Mouse (Mus musculus): Measurements from ENCODE around the gene Usp49. TPM values are rescaled to one million over a fixed set of nuclear protein-coding genes. Genes with fewer than 3 reads are reported as not detected.
"Not testable (repeated sequence)": the region's sequence is repeated elsewhere in the genome, so short reads cannot be mapped to it uniquely, and the experiment has no call there.

Usp49 gene
- polyA plus RNA-seq, 1 experiment from 2014 or later = 4.0 TPM

DNA sequence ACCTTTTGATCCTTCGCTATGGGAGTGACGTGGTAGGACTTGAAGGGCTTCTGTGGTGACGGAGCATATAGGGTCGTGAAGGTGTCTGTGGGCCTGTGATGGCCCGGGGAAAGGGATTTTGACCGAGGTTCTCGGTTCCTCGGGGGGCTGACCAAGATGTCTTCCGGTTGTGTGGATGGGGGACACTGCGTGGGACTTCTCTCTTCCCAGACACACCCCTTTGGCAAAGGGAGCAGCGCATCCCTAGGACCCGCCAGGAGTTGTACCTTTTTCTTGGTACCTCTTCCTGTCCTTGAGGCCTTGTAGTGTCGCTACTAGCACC, 18.9 kb upstream of the Usp49 start:
- Histone ChIP-seq H3K4me2 (peak overlapping the region; percentile 77), H3K27ac (peak overlapping the region; percentile 81), H3K4me3 (peak overlapping the region; percentile 82), H3K9ac (peak overlapping the region; percentile 65), H3K36me3 (peaks cover 48% of the 10 kb centered on the region), H3K4me1 (peaks cover 24% of the 10 kb centered on the region), H3K27me3 (no peaks in the 10 kb centered on the region), H3K9me3 (no peaks in the 10 kb centered on the region)
- 0 out of 2 replicates have a peak, but pooled peaks have one; percentile 0 for ATAC-seq (ENCODE audit: insufficient number of reproducible peaks, low FRiP score, low TSS enrichment, low read depth)
- WGBS = under 1% methylated on average over 13 of the region's 13 CpGs

- H3K9ac ChIP-seq = no peak overlapping the region
- no peak overlapping the region for H3K4me3 ChIP-seq
- no peaks in the 10 kb centered on the region for H3K9me3 ChIP-seq
- peaks cover 24% of the 10 kb centered on the region for H3K4me1 ChIP-seq
- no peaks in the 10 kb centered on the region for H3K27me3 ChIP-seq
- no peak overlapping the region for H3K4me2 ChIP-seq
- H3K36me3 ChIP-seq = peaks cover 49% of the 10 kb centered on the region
- 86% methylated on average over 1 of the region's 1 CpGs for WGBS
- ATAC-seq (ENCODE audit: insufficient number of reproducible peaks, low FRiP score, low TSS enrichment, low read depth) = no peak
- no peak overlapping the region for H3K27ac ChIP-seq
Measured at GRCm38 (mm10) chr17:47614018-47614417, 16.5 kb upstream of the Usp49 start.

GRCm38 (mm10) chr17:47616119-47616518, 14.4 kb upstream of the Usp49 start:
- H3K4me3 ChIP-seq = no peak overlapping the region
- no peaks in the 10 kb centered on the region for H3K9me3 ChIP-seq
- ATAC-seq (ENCODE audit: insufficient number of reproducible peaks, low FRiP score, low TSS enrichment, low read depth) = no peak
- peaks cover 12% of the 10 kb centered on the region for H3K4me1 ChIP-seq
- WGBS = 92% methylated on average over 8 of the region's 8 CpGs
- no peak overlapping the region for H3K27ac ChIP-seq
- H3K9ac ChIP-seq = no peak overlapping the region
- H3K36me3 ChIP-seq = peaks cover 61% of the 10 kb centered on the region
- no peaks in the 10 kb centered on the region for H3K27me3 ChIP-seq
- no peak overlapping the region for H3K4me2 ChIP-seq

DNA sequence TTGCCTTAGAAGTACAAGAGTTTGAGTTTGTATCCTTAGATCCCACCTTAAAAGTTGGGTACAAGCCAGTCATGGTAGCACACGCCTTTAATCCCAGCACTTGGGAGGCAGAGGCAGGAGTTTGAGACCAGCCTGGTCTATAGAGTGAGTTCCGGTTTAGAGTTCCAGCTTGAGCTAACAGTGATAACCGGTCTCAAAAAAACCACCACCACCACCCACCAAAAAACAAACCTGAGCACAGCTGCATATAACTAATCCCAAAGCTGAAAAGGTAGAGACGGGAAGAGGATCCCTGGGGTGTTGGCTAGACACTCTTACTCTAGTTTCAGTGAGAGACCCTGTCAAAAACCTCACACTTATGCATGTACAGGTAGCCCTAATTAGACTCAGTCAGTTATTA, 13.8 kb upstream of the Usp49 start:
- WGBS = 86% methylated on average over 4 of the region's 4 CpGs
- no peaks in the 10 kb centered on the region for H3K27me3 ChIP-seq
- H3K9ac ChIP-seq = no peak overlapping the region
- no peak overlapping the region for H3K4me3 ChIP-seq
- no peak overlapping the region for H3K4me2 ChIP-seq
- peaks cover 66% of the 10 kb centered on the region for H3K36me3 ChIP-seq
- ATAC-seq (ENCODE audit: insufficient number of reproducible peaks, low FRiP score, low TSS enrichment, low read depth) = no peak
- no peaks in the 10 kb centered on the region for H3K9me3 ChIP-seq
- no peak overlapping the region for H3K27ac ChIP-seq
- peaks cover 12% of the 10 kb centered on the region for H3K4me1 ChIP-seq

- 94% methylated on average over 9 of the region's 9 CpGs for WGBS
- Histone ChIP-seq H3K9ac (no peak overlapping the region), H3K27ac (no peak overlapping the region), H3K27me3 (no peaks in the 10 kb centered on the region), H3K4me1 (peaks cover 3% of the 10 kb centered on the region), H3K4me3 (no peak overlapping the region), H3K9me3 (no peaks in the 10 kb centered on the region), H3K36me3 (peaks cover 77% of the 10 kb centered on the region), H3K4me2 (no peak overlapping the region)
- no peak for ATAC-seq (ENCODE audit: insufficient number of reproducible peaks, low FRiP score, low TSS enrichment, low read depth)
Measured at GRCm38 (mm10) chr17:47617605-47618307, 12.7 kb upstream of the Usp49 start.

GRCm38 (mm10) chr17:47618556-47619311, 11.8 kb upstream of the Usp49 start:
- H3K9me3 ChIP-seq = no peaks in the 10 kb centered on the region
- no peak for ATAC-seq (ENCODE audit: insufficient number of reproducible peaks, low FRiP score, low TSS enrichment, low read depth)
- H3K4me1 ChIP-seq = no peaks in the 10 kb centered on the region
- no peak overlapping the region for H3K27ac ChIP-seq
- 92% methylated on average over 13 of the region's 13 CpGs for WGBS
- H3K36me3 ChIP-seq = peaks cover 82% of the 10 kb centered on the region
- H3K9ac ChIP-seq = no peak overlapping the region
- no peak overlapping the region for H3K4me3 ChIP-seq
- H3K27me3 ChIP-seq = no peaks in the 10 kb centered on the region
- no peak overlapping the region for H3K4me2 ChIP-seq

- ATAC-seq (ENCODE audit: insufficient number of reproducible peaks, low FRiP score, low TSS enrichment, low read depth) = peak; percentile 61; the same call in 1 of the 2 replicates
- Histone ChIP-seq H3K9me3 (no peaks in the 10 kb centered on the region), H3K27ac (no peak overlapping the region), H3K9ac (no peak overlapping the region), H3K4me1 (peaks cover under 1% of the 10 kb centered on the region; the same call in 1 of the 2 replicates), H3K4me2 (no peak overlapping the region), H3K4me3 (no peak overlapping the region), H3K36me3 (peaks cover 67% of the 10 kb centered on the region), H3K27me3 (no peaks in the 10 kb centered on the region)
- 85% methylated on average over 14 of the region's 14 CpGs for WGBS
Measured at GRCm38 (mm10) chr17:47622912-47623554, 7.5 kb upstream of the Usp49 start.

DNA sequence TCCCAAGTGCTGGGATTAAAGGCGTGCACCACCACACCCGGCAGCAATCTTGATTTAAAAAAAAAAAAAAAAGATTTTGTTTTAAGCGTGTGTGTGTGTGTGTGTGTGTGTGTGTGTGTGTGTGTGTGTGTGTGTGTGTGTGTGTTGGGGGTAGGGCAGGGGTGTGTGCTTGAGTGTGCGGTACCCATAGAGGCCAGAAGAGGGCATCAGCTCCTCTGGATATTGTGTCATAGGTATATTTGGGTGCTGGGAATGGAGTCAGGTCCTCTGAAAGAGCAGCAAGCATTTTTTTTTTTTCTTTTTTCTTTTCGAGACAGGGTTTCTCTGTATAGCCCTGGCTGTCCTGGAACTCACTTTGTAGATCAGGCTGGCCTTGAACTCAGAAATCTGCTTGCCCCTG, 5.9 kb upstream of the Usp49 start:
- H3K36me3 ChIP-seq = peaks cover 58% of the 10 kb centered on the region
- not testable (repeated sequence) for H3K4me1 ChIP-seq; ATAC-seq (ENCODE audit: insufficient number of reproducible peaks, low FRiP score, low TSS enrichment, low read depth); H3K27ac ChIP-seq; H3K27me3 ChIP-seq; H3K4me3 ChIP-seq; H3K4me2 ChIP-seq; H3K9me3 ChIP-seq; H3K9ac ChIP-seq
- WGBS = 93% methylated on average over 5 of the region's 5 CpGs

GRCm38 (mm10) chr17:47625088-47625487, 5.4 kb upstream of the Usp49 start:
- H3K4me1 ChIP-seq = peaks cover 9% of the 10 kb centered on the region
- ATAC-seq (ENCODE audit: insufficient number of reproducible peaks, low FRiP score, low TSS enrichment, low read depth) = no peak
- no peak overlapping the region for H3K9ac ChIP-seq
- H3K27ac ChIP-seq = no peak overlapping the region
- no peak overlapping the region for H3K4me2 ChIP-seq
- H3K36me3 ChIP-seq = peaks cover 53% of the 10 kb centered on the region
- no peaks in the 10 kb centered on the region for H3K9me3 ChIP-seq
- 100% methylated on average over 2 of the region's 2 CpGs for WGBS
- H3K4me3 ChIP-seq = no peak overlapping the region
- H3K27me3 ChIP-seq = no peaks in the 10 kb centered on the region

DNA sequence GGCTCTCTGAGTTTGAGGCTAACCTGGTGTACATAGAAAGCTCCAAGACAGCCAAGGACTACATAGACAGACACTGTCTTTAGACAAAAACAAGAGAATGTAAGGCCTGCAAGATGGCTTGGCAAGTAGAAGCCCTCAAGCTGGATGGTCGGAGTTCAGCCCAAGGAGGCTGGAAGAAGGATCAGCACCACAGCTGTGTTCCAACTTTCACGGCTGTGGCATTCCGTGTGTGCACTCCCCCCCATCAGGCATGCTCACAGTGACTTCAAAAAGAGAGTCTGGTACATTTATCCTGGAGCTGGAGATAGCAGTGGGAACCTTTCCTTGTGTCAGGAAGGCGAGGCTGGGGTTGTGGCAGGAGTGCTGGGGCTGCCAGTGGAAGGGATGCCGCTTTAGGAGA, 4.5 kb upstream of the Usp49 start:
- 82% methylated on average over 5 of the region's 5 CpGs for WGBS
- Histone ChIP-seq H3K4me3 (no peak overlapping the region), H3K36me3 (peaks cover 48% of the 10 kb centered on the region), H3K27me3 (no peaks in the 10 kb centered on the region), H3K27ac (no peak overlapping the region), H3K9me3 (no peaks in the 10 kb centered on the region), H3K4me2 (no peak overlapping the region), H3K9ac (no peak overlapping the region), H3K4me1 (peaks cover 18% of the 10 kb centered on the region)
- ATAC-seq (ENCODE audit: insufficient number of reproducible peaks, low FRiP score, low TSS enrichment, low read depth) = no peak

- Histone ChIP-seq H3K27me3 (no peaks in the 10 kb centered on the region), H3K9me3 (no peaks in the 10 kb centered on the region), H3K4me2 (no peak overlapping the region), H3K4me1 (peaks cover 22% of the 10 kb centered on the region), H3K4me3 (no peak overlapping the region), H3K9ac (no peak overlapping the region), H3K36me3 (peaks cover 31% of the 10 kb centered on the region), H3K27ac (no peak overlapping the region)
- WGBS = 80% methylated on average over 2 of the region's 2 CpGs
- no peak for ATAC-seq (ENCODE audit: insufficient number of reproducible peaks, low FRiP score, low TSS enrichment, low read depth)
Measured at GRCm38 (mm10) chr17:47627791-47628190, 2.7 kb upstream of the Usp49 start.

Measured in limb, embryonic 15.5 days (tissue).